Mouse (Mus musculus) lung, embryonic 16.5 days (tissue): ENCODE data around the gene Ttll9. TPM values are rescaled to one million over a fixed set of nuclear protein-coding genes. Genes with fewer than 3 reads are reported as not detected.

Source experiments
- ATAC-seq: fragments of 200-750 bp; cut with Nextera tagmentation; 2 replicates; pipeline ENCODE4 v1.8.0; 2017; ENCODE audit warnings: low read depth, mild to moderate bottlenecking, moderate library complexity
- H3K27ac ChIP-seq: fragments of 300-500 bp; sonication (generic); 2 replicates; pipeline ENCODE4 v1.5.1; 2014; ENCODE audit warnings: mild to moderate bottlenecking, control low read depth, low read length
- H3K27me3 ChIP-seq: fragments of 300-500 bp; sonication (generic); 2 replicates; pipeline ENCODE4 v1.6.1; 2014; ENCODE audit warnings: low read depth, low read length, mixed read lengths; ENCODE audit not compliant: control insufficient read depth, insufficient read depth
- H3K36me3 ChIP-seq: fragments of 300-500 bp; sonication (generic); 2 replicates; pipeline ENCODE4 v1.6.1; 2014; ENCODE audit warnings: low read length; ENCODE audit not compliant: control insufficient read depth, insufficient read depth
- H3K4me1 ChIP-seq: fragments of 300-500 bp; sonication (generic); replicated peaks from 2 replicates; pipeline ENCODE4 v1.6.1; 2014; ENCODE audit warnings: low read length, mixed read lengths; ENCODE audit not compliant: control insufficient read depth, insufficient read depth
- H3K4me2 ChIP-seq: fragments of 300-500 bp; sonication (generic); 2 replicates; pipeline ENCODE4 v1.6.1; 2014; ENCODE audit warnings: low read depth, low read length, control low read depth
- H3K4me3 ChIP-seq: fragments of 300-500 bp; sonication (generic); 2 replicates; pipeline ENCODE4 v1.5.1; 2014; ENCODE audit warnings: mild to moderate bottlenecking, low read length, control low read depth
- H3K9ac ChIP-seq: fragments of 300-500 bp; sonication (generic); 2 replicates; pipeline ENCODE4 v1.6.1; 2014; ENCODE audit warnings: low read length, control low read depth
- H3K9me3 ChIP-seq: fragments of 300-500 bp; sonication (generic); 2 replicates; pipeline ENCODE4 v1.6.1; 2016; ENCODE audit warnings: low read length; ENCODE audit not compliant: control insufficient read depth
- WGBS: fragments of 180-500 bp; shearing (Covaris S2); extraction: QIAGEN DNeasy Blood & Tissue Kit; methylation state at CpG from one replicate; pipeline ENCODE4 v1.1.7; 2014; 5-methylcytosine and 5-hydroxymethylcytosine counted together
- polyA plus RNA-seq: library from polyadenylated mRNA; unstranded; fragments of >200 nt; fragmentation: Nextera tagmentation; extraction: Ambion mirVana; gene quantifications from 2 replicates; pipeline ENCODE4 v1.2.1, GENCODE M21; 2015

Gene Ttll9
- polyA plus RNA-seq, 1 experiment from 2014 or later: 1.5 TPM

- Histone ChIP-seq H3K36me3 (no peaks in the 10 kb centered on the region), H3K27ac (no peak overlapping the region), H3K9me3 (no peaks in the 10 kb centered on the region), H3K9ac (no peak overlapping the region), H3K4me2 (no peak overlapping the region), H3K27me3 (no peaks in the 10 kb centered on the region), H3K4me1 (peaks cover 22% of the 10 kb centered on the region; the same call in 1 of the 2 replicates), H3K4me3 (no peak overlapping the region)
- no peak for ATAC-seq
- 71% methylated on average over 5 of the region's 5 CpGs for WGBS
Measured at GRCm38 (mm10) chr2:152924543-152924942, 37.7 kb upstream of the Ttll9 start.

- no peaks in the 10 kb centered on the region for H3K9me3 ChIP-seq
- 33% methylated on average over 11 of the region's 11 CpGs for WGBS
- H3K4me3 ChIP-seq: no peak overlapping the region
- H3K36me3 ChIP-seq: no peaks in the 10 kb centered on the region
- peak overlapping the region; percentile 68 for H3K27ac ChIP-seq
- 0 out of 2 replicates have a peak overlapping the region, but pooled peaks have one; percentile 10 for H3K9ac ChIP-seq
- H3K4me2 ChIP-seq: no peak overlapping the region
- H3K27me3 ChIP-seq: no peaks in the 10 kb centered on the region
- ATAC-seq: peak; percentile 90
- peaks cover 22% of the 10 kb centered on the region; the same call in 1 of the 2 replicates for H3K4me1 ChIP-seq
Measured at GRCm38 (mm10) chr2:152925189-152925872, 37.0 kb upstream of the Ttll9 start.

GRCm38 (mm10) chr2:152926896-152927295, 35.4 kb upstream of the Ttll9 start:
- H3K27me3 ChIP-seq: no peaks in the 10 kb centered on the region
- H3K4me1 ChIP-seq: peaks cover 22% of the 10 kb centered on the region; the same call in 1 of the 2 replicates
- ATAC-seq: no peak
- 68% methylated on average over 9 of the region's 9 CpGs for WGBS
- H3K4me2 ChIP-seq: no peak overlapping the region
- H3K4me3 ChIP-seq: no peak overlapping the region
- H3K36me3 ChIP-seq: no peaks in the 10 kb centered on the region
- no peak overlapping the region for H3K27ac ChIP-seq
- no peak overlapping the region for H3K9ac ChIP-seq
- no peaks in the 10 kb centered on the region for H3K9me3 ChIP-seq

- no peak for ATAC-seq
- H3K9ac ChIP-seq: no peak overlapping the region
- peaks cover 22% of the 10 kb centered on the region; the same call in 1 of the 2 replicates for H3K4me1 ChIP-seq
- H3K4me3 ChIP-seq: no peak overlapping the region
- H3K9me3 ChIP-seq: no peaks in the 10 kb centered on the region
- 51% methylated on average over 5 of the region's 5 CpGs for WGBS
- H3K27ac ChIP-seq: no peak overlapping the region
- H3K36me3 ChIP-seq: no peaks in the 10 kb centered on the region
- no peak overlapping the region for H3K4me2 ChIP-seq
- H3K27me3 ChIP-seq: no peaks in the 10 kb centered on the region
Measured at GRCm38 (mm10) chr2:152927371-152927770, 34.9 kb upstream of the Ttll9 start.

GRCm38 (mm10) chr2:152928219-152928987, 33.9 kb upstream of the Ttll9 start:
- Histone ChIP-seq H3K27ac (peak overlapping the region; percentile 27; the same call in 1 of the 2 replicates), H3K36me3 (no peaks in the 10 kb centered on the region), H3K9me3 (no peaks in the 10 kb centered on the region), H3K4me3 (no peak overlapping the region), H3K27me3 (no peaks in the 10 kb centered on the region), H3K4me2 (no peak overlapping the region), H3K9ac (0 out of 2 replicates have a peak overlapping the region, but pooled peaks have one; percentile 12), H3K4me1 (peaks cover 22% of the 10 kb centered on the region; the same call in 1 of the 2 replicates)
- WGBS: 41% methylated on average over 14 of the region's 14 CpGs
- no peak for ATAC-seq

- no peaks in the 10 kb centered on the region for H3K27me3 ChIP-seq
- no peak overlapping the region for H3K4me3 ChIP-seq
- H3K27ac ChIP-seq: peak overlapping the region; percentile 4; the same call in 1 of the 2 replicates
- H3K9me3 ChIP-seq: no peaks in the 10 kb centered on the region
- no peak overlapping the region for H3K4me2 ChIP-seq
- no peak overlapping the region for H3K9ac ChIP-seq
- peaks cover 22% of the 10 kb centered on the region; the same call in 1 of the 2 replicates for H3K4me1 ChIP-seq
- H3K36me3 ChIP-seq: no peaks in the 10 kb centered on the region
- WGBS: 61% methylated on average over 3 of the region's 3 CpGs
- ATAC-seq: no peak
Measured at GRCm38 (mm10) chr2:152928988-152929370, 33.3 kb upstream of the Ttll9 start.

GRCm38 (mm10) chr2:152930276-152930675, 32.0 kb upstream of the Ttll9 start:
- Histone ChIP-seq H3K4me2 (no peak overlapping the region), H3K4me3 (no peak overlapping the region), H3K9ac (no peak overlapping the region; the same call in 1 of the 2 replicates), H3K4me1 (peaks cover 16% of the 10 kb centered on the region; the same call in 1 of the 2 replicates), H3K36me3 (no peaks in the 10 kb centered on the region), H3K9me3 (no peaks in the 10 kb centered on the region), H3K27ac (peak overlapping the region; percentile 15; the same call in 1 of the 2 replicates), H3K27me3 (no peaks in the 10 kb centered on the region)
- WGBS: 14% methylated on average over 2 of the region's 2 CpGs
- no peak for ATAC-seq

- Histone ChIP-seq H3K36me3 (no peaks in the 10 kb centered on the region), H3K4me2 (0 out of 2 replicates have a peak overlapping the region, but pooled peaks have one; percentile 16), H3K27me3 (no peaks in the 10 kb centered on the region), H3K27ac (peak overlapping the region; percentile 32), H3K4me3 (peak overlapping the region; percentile 32), H3K9me3 (no peaks in the 10 kb centered on the region), H3K4me1 (peaks cover 8% of the 10 kb centered on the region; the same call in 1 of the 2 replicates), H3K9ac (peak overlapping the region; percentile 56)
- WGBS: 65% methylated on average over 12 of the region's 12 CpGs
- ATAC-seq: no peak
Measured at GRCm38 (mm10) chr2:152931456-152932160, 30.7 kb upstream of the Ttll9 start.
